In genomic region chr4:150544652-150545258, GRCm38 (mm10) we compare ENCODE assay signal across 8 mouse cellular contexts.
DNase-seq lines count a peak whose midpoint lies in the region; ATAC-seq and TF ChIP-seq lines count a peak whose summit lies in the region.

No protein-coding gene starts in this region.

- H3K27me3 ChIP-seq in ES-Bruce4 (ENCODE audit: control insufficient read depth, insufficient read depth, low read length, poor library complexity, severe bottlenecking) = no peaks in the 10 kb centered on the region
- H3K27me3 ChIP-seq in embryonic facial prominence, embryonic 14.5 days (replicated peaks; ENCODE audit: control insufficient read depth, insufficient read depth, low read length) = no peaks in the 10 kb centered on the region

- TF ChIP-seq CTCF in ES-Bruce4 (IDR thresholded peaks at IDR 0.05; ENCODE audit: low read depth, low read length) = no peak

- peaks cover 2% of the 10 kb centered on the region for H3K4me1 ChIP-seq in ES-Bruce4 (ENCODE audit: control insufficient read depth, insufficient read depth, low read length)
- H3K4me1 ChIP-seq in embryonic facial prominence, embryonic 14.5 days (ENCODE audit: control insufficient read depth, insufficient read depth, low read length) = no peaks in the 10 kb centered on the region

- H3K4me3 ChIP-seq in ES-Bruce4 (ENCODE audit: low read depth, low read length) = no peak overlapping the region
- H3K4me3 ChIP-seq in embryonic facial prominence, embryonic 14.5 days (ENCODE audit: low read depth, low read length) = no peak overlapping the region

- no peaks in the 10 kb centered on the region for H3K36me3 ChIP-seq in ES-Bruce4 (ENCODE audit: control insufficient read depth, insufficient read depth, low read length, poor library complexity, severe bottlenecking)
- peaks cover 9% of the 10 kb centered on the region for H3K36me3 ChIP-seq in embryonic facial prominence, embryonic 14.5 days (ENCODE audit: control insufficient read depth, insufficient read depth, low read length)

- WGBS in embryonic facial prominence, embryonic 14.5 days = 64% methylated on average over 10 of the region's 10 CpGs

- TF ChIP-seq EP300 in ES-Bruce4 (IDR thresholded peaks at IDR 0.05; ENCODE audit: insufficient read depth, low read depth, low read length) = no peak

- DNase-seq in frontal cortex, postnatal 36 days (ENCODE audit: low spot score in 2 of 2) = peak; percentile 53
- no peak for DNase-seq in frontal cortex, postnatal 14 days (ENCODE audit: low spot score in 2 of 2)
- peak; percentile 67 for DNase-seq in embryonic facial prominence, embryonic 14.5 days (ENCODE audit: low spot score)
- peak; percentile 94 for DNase-seq in induced T-regulatory cell, adult 2 months (ENCODE audit: low read depth)
- DNase-seq in lung, adult 18-20 months = peak; percentile 86 to 88
- DNase-seq in spleen, adult 12 weeks (ENCODE audit: low spot score) = peak; percentile 59
- DNase-seq in MN1 (ENCODE audit: low spot score) = no peak

- H3K4me2 ChIP-seq in embryonic facial prominence, embryonic 14.5 days (ENCODE audit: low read depth, low read length) = no peak overlapping the region

- H3K27ac ChIP-seq in ES-Bruce4 (ENCODE audit: insufficient read depth, low read length) = no peak overlapping the region; the same call in 1 of the 2 replicates
- peak overlapping the region; percentile 62; the same call in 1 of the 2 replicates for H3K27ac ChIP-seq in embryonic facial prominence, embryonic 14.5 days (replicated peaks; ENCODE audit: low read depth, low read length)

- H3K9ac ChIP-seq in ES-Bruce4 (ENCODE audit: low read depth, poor library complexity, severe bottlenecking) = 0 out of 2 replicates have a peak overlapping the region, but pooled peaks have one; percentile 3
- no peak overlapping the region for H3K9ac ChIP-seq in embryonic facial prominence, embryonic 14.5 days (ENCODE audit: low read depth, low read length)

- no peak for TF ChIP-seq POLR2A in ES-Bruce4 (IDR thresholded peaks at IDR 0.05; ENCODE audit: insufficient read depth, low read length)

- ATAC-seq in embryonic facial prominence, embryonic 14.5 days (ENCODE audit: low read depth) = peak; percentile 74

- no peaks in the 10 kb centered on the region for H3K9me3 ChIP-seq in ES-Bruce4 (replicated peaks; ENCODE audit: control insufficient read depth, insufficient read depth, low read length, poor library complexity, severe bottlenecking)
- no peaks in the 10 kb centered on the region for H3K9me3 ChIP-seq in embryonic facial prominence, embryonic 14.5 days (ENCODE audit: control insufficient read depth, low read length)

Comparison
In these comparisons a context has a peak if more than half of its experiments do, and no peak if none do; other contexts are left out.
1. DNase-seq: peak in frontal cortex, postnatal 36 days (2 of 2), embryonic facial prominence, embryonic 14.5 days (single experiment), induced T-regulatory cell, adult 2 months (single experiment), lung, adult 18-20 months (2 of 2) and spleen, adult 12 weeks (single experiment); none in frontal cortex, postnatal 14 days (0 of 2) and MN1 (single experiment).